Mouse (Mus musculus): ENCODE data around the gene Abcb5.

The Abcb5 gene

GRCm38 (mm10) chr12:118847861-118848495 lies 118.2 kb downstream of the Abcb5 start:
- no peak for DNase-seq (ENCODE audit: low spot score)

- DNase-seq (ENCODE audit: low spot score), result no peak
Measured at GRCm38 (mm10) chr12:118847381-118847780, 118.8 kb downstream of the Abcb5 start.

- DNase-seq (ENCODE audit: low spot score), result no peak
Measured at GRCm38 (mm10) chr12:118846649-118847321, 119.4 kb downstream of the Abcb5 start.

- no peak for DNase-seq (ENCODE audit: low spot score)
Measured at GRCm38 (mm10) chr12:118846221-118846620, 120.0 kb downstream of the Abcb5 start, which contains the start of gene Sp8. TSS of gene Sp8 (plus strand) at chr12:118846329.

- no peak for DNase-seq (ENCODE audit: low spot score)
Measured at GRCm38 (mm10) chr12:118845351-118845750, 120.9 kb downstream of the Abcb5 start.

- no peak for DNase-seq (ENCODE audit: low spot score)
Measured at GRCm38 (mm10) chr12:118844841-118845240, 121.4 kb downstream of the Abcb5 start.

- no peak for DNase-seq (ENCODE audit: low spot score)
Measured at GRCm38 (mm10) chr12:118844111-118844510, 122.1 kb downstream of the Abcb5 start.

GRCm38 (mm10) chr12:118842671-118843411 lies 123.4 kb downstream of the Abcb5 start:
- DNase-seq (ENCODE audit: low spot score), result no peak

GRCm38 (mm10) chr12:118841971-118842550 lies 124.2 kb downstream of the Abcb5 start:
- no peak for DNase-seq (ENCODE audit: low spot score)

- no peak for DNase-seq (ENCODE audit: low spot score)
Measured at GRCm38 (mm10) chr12:118841381-118841922, 124.8 kb downstream of the Abcb5 start.

- DNase-seq (ENCODE audit: low spot score), result no peak
Measured at GRCm38 (mm10) chr12:118840861-118841260, 125.4 kb downstream of the Abcb5 start.

GRCm38 (mm10) chr12:118840301-118840700 lies 125.9 kb downstream of the Abcb5 start:
- no peak for DNase-seq (ENCODE audit: low spot score)

- no peak for DNase-seq (ENCODE audit: low spot score)
Measured at GRCm38 (mm10) chr12:118839398-118839797, 126.8 kb downstream of the Abcb5 start.

- no peak for DNase-seq (ENCODE audit: low spot score)
Measured at GRCm38 (mm10) chr12:118838260-118838659, 128.0 kb downstream of the Abcb5 start.

GRCm38 (mm10) chr12:118837361-118837760 lies 128.9 kb downstream of the Abcb5 start:
- no peak for DNase-seq (ENCODE audit: low spot score)

- DNase-seq (ENCODE audit: low spot score), result no peak
Measured at GRCm38 (mm10) chr12:118836411-118837341, 129.5 kb downstream of the Abcb5 start.

GRCm38 (mm10) chr12:118829881-118830280 lies 136.3 kb downstream of the Abcb5 start:
- DNase-seq (ENCODE audit: low spot score), result no peak
